Mouse (Mus musculus): Measurements from ENCODE around the gene Asic2.

DNA sequence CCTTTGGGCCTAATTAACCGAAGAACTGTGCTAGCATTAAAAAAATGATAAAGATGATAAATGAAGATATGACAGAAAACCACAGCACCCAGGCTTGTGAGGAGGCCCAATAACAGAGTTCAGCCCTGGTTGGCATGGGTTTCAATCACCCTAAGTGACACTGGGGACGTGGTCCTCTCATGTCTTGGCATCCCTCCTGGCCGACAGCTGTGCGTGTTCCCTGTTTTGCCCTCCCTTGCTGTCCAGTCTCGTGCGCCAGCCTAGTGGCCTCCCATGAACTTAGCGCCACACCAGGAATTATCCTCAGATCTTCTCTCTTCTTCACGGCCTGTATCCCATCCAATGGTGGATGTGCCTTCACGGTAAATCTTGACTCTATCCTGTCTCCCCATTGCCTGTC, 331.9 kb downstream of the Asic2 start:
- TF ChIP-seq CTCF (IDR thresholded peaks at IDR 0.05; ENCODE audit: borderline replicate concordance, extremely low read depth, insufficient read depth, insufficient read length) (no peak), POLR2A (IDR thresholded peaks at IDR 0.05; ENCODE audit: borderline replicate concordance, extremely low read depth, insufficient read depth, insufficient read length, poor library complexity, severe bottlenecking) (no peak)

Data from brain, embryonic 14.5 days (tissue).